Mouse (Mus musculus) adrenal gland, adult 8-10 months (tissue): ENCODE results near the gene Taf9b. TPM values are rescaled to one million over a fixed set of nuclear protein-coding genes. Genes with fewer than 3 reads are reported as not detected.
A peak's percentile ranks its signal among the peaks of the same experiment; 100 is the strongest.
"Not testable (repeated sequence)": the region's sequence is repeated elsewhere in the genome, so short reads cannot be mapped to it uniquely, and the experiment has no call there.

ENCODE experiments used
- DNase-seq: peaks from one replicate; pipeline ENCODE4 v3.0.0; 2022
- total RNA-seq, 4 experiments: library from RNA; stranded (reverse); gene quantifications; 2 replicates each; pipeline ENCODE4 v1.2.4; 2022

Taf9b gene
- 10 to 100 TPM; 19.6 to 28.2 (median 20.1) TPM for total RNA-seq

GRCm38 (mm10) chrX:106221058-106221457 lies at the start of gene Taf9b:
TSS of gene Taf9b (minus strand) at chrX:106221158.
- DNase-seq: no peak

GRCm38 (mm10) chrX:106255276-106255675 lies 34.3 kb upstream of the Taf9b start, which contains the start of gene Fnd3c2:
TSS of gene Fnd3c2 (minus strand) at chrX:106255376.
- DNase-seq: no peak

- DNase-seq: peak; percentile 41
Observed at GRCm38 (mm10) chrX:106219171-106220032, 1.6 kb downstream of the Taf9b start.

GRCm38 (mm10) chrX:106209100-106209499 lies 11.9 kb downstream of the Taf9b start:
- DNase-seq: no peak

- no peak for DNase-seq
Observed at GRCm38 (mm10) chrX:106198904-106199303, 22.1 kb downstream of the Taf9b start.

- DNase-seq: no peak
Observed at GRCm38 (mm10) chrX:106197308-106197707, 23.6 kb downstream of the Taf9b start.

- not testable (repeated sequence) for DNase-seq
Observed at GRCm38 (mm10) chrX:106194361-106194760, 26.6 kb downstream of the Taf9b start.

GRCm38 (mm10) chrX:106190091-106190490 lies 30.9 kb downstream of the Taf9b start:
- DNase-seq: no peak

- DNase-seq: no peak
Observed at GRCm38 (mm10) chrX:106189356-106189755, 31.6 kb downstream of the Taf9b start.

GRCm38 (mm10) chrX:106187737-106188136 lies 33.2 kb downstream of the Taf9b start:
- DNase-seq: peak; percentile 23

- peak; percentile 90 for DNase-seq
Observed at GRCm38 (mm10) chrX:106186713-106187649, 34.0 kb downstream of the Taf9b start, which contains the start of gene Pgk1. TSS of gene Pgk1 (plus strand) at chrX:106187100.

GRCm38 (mm10) chrX:106185706-106186105 lies 35.3 kb downstream of the Taf9b start:
- no peak for DNase-seq

GRCm38 (mm10) chrX:106184279-106184678 lies 36.7 kb downstream of the Taf9b start:
- DNase-seq: no peak

- no peak for DNase-seq
Observed at GRCm38 (mm10) chrX:106176331-106176730, 44.6 kb downstream of the Taf9b start.

- DNase-seq: no peak
Observed at GRCm38 (mm10) chrX:106171853-106172154, 49.2 kb downstream of the Taf9b start.

GRCm38 (mm10) chrX:106171106-106171852 lies 49.7 kb downstream of the Taf9b start:
- DNase-seq: peak; percentile 51

GRCm38 (mm10) chrX:106165089-106165488 lies 55.9 kb downstream of the Taf9b start:
- no peak for DNase-seq

- no peak for DNase-seq
Observed at GRCm38 (mm10) chrX:106164555-106164954, 56.4 kb downstream of the Taf9b start.

GRCm38 (mm10) chrX:106163995-106164394 lies 57.0 kb downstream of the Taf9b start:
- no peak for DNase-seq
